9 mouse cellular contexts compared by ENCODE assay signal in genomic region chr4:106847591-106848289, GRCm38 (mm10). TPM values are rescaled to one million over a fixed set of nuclear protein-coding genes. Genes with fewer than 3 reads are reported as not detected.
DNase-seq lines count a peak whose midpoint lies in the region; ATAC-seq lines count a peak whose summit lies in the region.
"Had no signal": no experiment of that assay in that cellular context is flagged by ENCODE, and none has a peak within 500 bp of the region (broad histone marks: within the 10 kb centered on the region; RNA-seq: fewer than 3 reads in every experiment).

No protein-coding gene starts in this region.

- peak overlapping the region; percentile 56 for H3K4me2 ChIP-seq in heart, embryonic 12.5 days
- peak overlapping the region; percentile 45 for H3K4me2 ChIP-seq in kidney, embryonic 16.5 days (replicated peaks; ENCODE audit: low read depth, low read length)

- no peak overlapping the region; the same call in 1 of the 2 replicates for H3K9ac ChIP-seq in heart, embryonic 12.5 days
- H3K9ac ChIP-seq in kidney, embryonic 16.5 days (replicated peaks; ENCODE audit: low read length) = peak overlapping the region; percentile 54

- H3K4me3 ChIP-seq in embryonic facial prominence, embryonic 10.5 days = peak overlapping the region; percentile 45
- no peak overlapping the region for H3K4me3 ChIP-seq in heart, embryonic 12.5 days
- H3K4me3 ChIP-seq in kidney, embryonic 16.5 days (ENCODE audit: low read length) = peak overlapping the region; percentile 13
- H3K4me3 ChIP-seq: erythroblast, embryonic 14.5 days had no signal

- H3K4me1 ChIP-seq in embryonic facial prominence, embryonic 10.5 days = peaks cover 43% of the 10 kb centered on the region
- H3K4me1 ChIP-seq in heart, embryonic 12.5 days (replicated peaks) = peaks cover 22% of the 10 kb centered on the region
- peaks cover 24% of the 10 kb centered on the region for H3K4me1 ChIP-seq in kidney, embryonic 16.5 days (ENCODE audit: insufficient read depth, low read length)

- peak overlapping the region; percentile 92 for H3K27ac ChIP-seq in embryonic facial prominence, embryonic 10.5 days (replicated peaks)
- H3K27ac ChIP-seq in heart, embryonic 12.5 days (ENCODE audit: poor library complexity, severe bottlenecking) = peak overlapping the region; percentile 75
- peak overlapping the region; percentile 94 for H3K27ac ChIP-seq in kidney, embryonic 16.5 days (ENCODE audit: low read length)

- H3K36me3 ChIP-seq in embryonic facial prominence, embryonic 10.5 days (replicated peaks) = no peaks in the 10 kb centered on the region
- H3K36me3 ChIP-seq in heart, embryonic 12.5 days = no peaks in the 10 kb centered on the region
- no peaks in the 10 kb centered on the region for H3K36me3 ChIP-seq in kidney, embryonic 16.5 days (ENCODE audit: insufficient read depth, low read length)

- 7% methylated on average over 9 of the region's 9 CpGs for WGBS in embryonic facial prominence, embryonic 10.5 days
- 10% methylated on average over 9 of the region's 9 CpGs for WGBS in heart, embryonic 12.5 days
- 7% methylated on average over 9 of the region's 9 CpGs for WGBS in kidney, embryonic 16.5 days

- H3K9me3 ChIP-seq in embryonic facial prominence, embryonic 10.5 days = no peaks in the 10 kb centered on the region
- H3K9me3 ChIP-seq in heart, embryonic 12.5 days (replicated peaks) = no peaks in the 10 kb centered on the region
- H3K9me3 ChIP-seq in kidney, embryonic 16.5 days (ENCODE audit: low read length) = no peaks in the 10 kb centered on the region

- no peaks in the 10 kb centered on the region for H3K27me3 ChIP-seq in embryonic facial prominence, embryonic 10.5 days (replicated peaks; ENCODE audit: low read depth, poor library complexity, severe bottlenecking)
- H3K27me3 ChIP-seq in heart, embryonic 12.5 days (replicated peaks) = no peaks in the 10 kb centered on the region
- H3K27me3 ChIP-seq in kidney, embryonic 16.5 days (ENCODE audit: insufficient read depth, low read length) = no peaks in the 10 kb centered on the region

- ATAC-seq in heart, embryonic 12.5 days (ENCODE audit: insufficient number of reproducible peaks, low FRiP score) = peak; percentile 87
- peak; percentile 94 for ATAC-seq in kidney, embryonic 16.5 days (ENCODE audit: low FRiP score, low TSS enrichment)
- ATAC-seq in monocyte, adult 5-6 weeks (replicated peaks; ENCODE audit: insufficient number of reproducible peaks, low FRiP score, low TSS enrichment, poor library complexity, severe bottlenecking) = no peak

- DNase-seq in adrenal gland, adult 2 months = peak; percentile 64
- DNase-seq in adrenal gland, postnatal 4 days (ENCODE audit: low spot score in 2 of 2) = no peak
- DNase-seq in embryonic facial prominence, embryonic 10.5 days (ENCODE audit: low spot score) = peak; percentile 92
- peak; percentile 80 for DNase-seq in lung, postnatal 25 days (ENCODE audit: low spot score)
- DNase-seq in layer of hippocampus, adult 9-10 months (ENCODE audit: low spot score) = no peak

RNA-seq across cellular contexts. Expression of gene Acot11, which starts 42.9 kb away (rescaled TPM):
- total RNA-seq in adrenal gland, adult 2 months (2021) = 10 to 100 TPM; 46.7 to 84.2 TPM
- polyA plus RNA-seq in adrenal gland, adult 2 months (2012; rRNA removed) = 21.2 and 23.2 TPM in 2 replicates
- total RNA-seq in adrenal gland, postnatal 4 days (2021) = 1 to 10 TPM; 6.1 to 7.4 TPM
- 1.6 and 2.1 TPM in 2 replicates for polyA plus RNA-seq in embryonic facial prominence, embryonic 10.5 days (2016; fragmentation: Nextera tagmentation; extraction: Ambion mirVana)
- polyA plus RNA-seq in heart, embryonic 12.5 days (2016; fragmentation: Nextera tagmentation; extraction: Ambion mirVana) = 4.1 and 5.6 TPM in 2 replicates
- polyA plus RNA-seq in kidney, embryonic 16.5 days (2015; fragmentation: Nextera tagmentation; extraction: Ambion mirVana) = 2.8 and 2.9 TPM in 2 replicates
- 6.8 to 11.0 TPM (median 8.8 TPM) in 3 replicates for total RNA-seq in monocyte, adult 5-6 weeks (2017)

Comparison
In these comparisons a context has a peak if more than half of its experiments do, and no peak if none do; other contexts are left out.
1. DNase-seq: peak in adrenal gland, adult 2 months (single experiment), embryonic facial prominence, embryonic 10.5 days (single experiment) and lung, postnatal 25 days (single experiment); none in adrenal gland, postnatal 4 days (0 of 2) and layer of hippocampus, adult 9-10 months (single experiment).
2. Peak in every context shown above with its lines, with median percentiles within 50 percentile points of each other: H3K27ac ChIP-seq.